Mouse (Mus musculus) thymus, adult 2 months (tissue): ENCODE results near the gene Dnajc11.

Experiments used
- CTCF ChIP-seq: fragments of 200-500 bp; IDR thresholded peaks from 2 replicates; pipeline ENCODE4 v1.5.1; 2012; ENCODE audit warnings: mild to moderate bottlenecking, control low read depth, low read length, moderate library complexity, borderline replicate concordance; ENCODE audit not compliant: control insufficient read depth, poor library complexity, insufficient read depth; ENCODE audit errors: extremely low read depth
- POLR2A ChIP-seq: fragments of 200-500 bp; IDR thresholded peaks from 2 replicates; pipeline ENCODE4 v1.6.1; 2012; ENCODE audit warnings: mild to moderate bottlenecking, low read length, control low read depth, moderate library complexity; ENCODE audit not compliant: control insufficient read depth, poor library complexity, insufficient read depth; ENCODE audit errors: extremely low read depth

DNA sequence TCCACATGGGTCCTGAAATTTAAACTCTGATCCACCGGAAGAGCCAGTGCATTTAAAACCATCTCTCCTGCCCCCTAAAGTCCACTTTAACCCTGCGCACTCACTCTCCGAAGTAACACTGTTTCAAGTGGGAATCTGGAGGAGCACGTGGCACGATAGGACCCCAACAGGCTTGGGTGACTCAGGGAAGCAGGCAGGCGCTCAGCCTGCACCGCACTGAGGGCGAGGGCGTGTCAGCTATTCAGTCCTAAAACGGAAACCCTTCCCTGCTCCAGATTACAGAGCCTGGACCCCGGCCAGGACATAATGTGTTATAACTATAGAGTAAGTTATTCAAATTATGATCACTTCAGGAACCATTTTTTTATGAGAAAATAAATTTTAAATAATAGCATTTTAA, 29.4 kb upstream of the Dnajc11 start:
- TF ChIP-seq POLR2A = no peak
- TF ChIP-seq CTCF = no peak
